Mouse (Mus musculus) heart, adult 18-20 months (tissue): Measurements from ENCODE around the gene Tomm5. TPM values are rescaled to one million over a fixed set of nuclear protein-coding genes. Genes with fewer than 3 reads are reported as not detected.
A peak's percentile ranks its signal among the peaks of the same experiment; 100 is the strongest.
"Not testable (repeated sequence)": the region's sequence is repeated elsewhere in the genome, so short reads cannot be mapped to it uniquely, and the experiment has no call there.

Experiments
- DNase-seq, 2 experiments: peaks; one replicate each; pipeline ENCODE4 v3.0.0; 2021 to 2022; ENCODE audit warnings: mixed read lengths in 1 of 2
- long read RNA-seq, 2 experiments: library from polyadenylated mRNA; stranded (forward); transcript quantifications; one replicate each; pipeline ENCODE4 v2.0.0; 2021
- total RNA-seq, 2 experiments: library from RNA; stranded (reverse); gene quantifications; 2 replicates each; pipeline ENCODE4 v1.2.3; 2021

Tomm5 gene
- 100 to 1,000 TPM; 238 to 281 TPM for total RNA-seq
- long read RNA-seq, experiment 1, transcript Tomm5-204 (2 exons, 639 nt) = major isoform, 211 of 226 reads
- long read RNA-seq, experiment 1, transcript Tomm5-202 (3 exons, 679 nt) = minor isoform, 7 of 226 reads
- long read RNA-seq, experiment 1, partial matches to known transcripts = 0 of 226 reads
- long read RNA-seq, experiment 1, other reads (novel, unspliced or antisense) = 8 of 226 reads
- long read RNA-seq, experiment 2, transcript Tomm5-204 (2 exons, 639 nt) = major isoform, 122 of 131 reads
- long read RNA-seq, experiment 2, transcript Tomm5-202 (3 exons, 679 nt) = minor isoform, 6 of 131 reads
- long read RNA-seq, experiment 2, partial matches to known transcripts = 0 of 131 reads
- long read RNA-seq, experiment 2, other reads (novel, unspliced or antisense) = 3 of 131 reads

- peak; percentile 96 for DNase-seq
Measured at GRCm38 (mm10) chr4:45107601-45108277, at the start of gene Tomm5. Tomm5 (minus strand) TSS chr4:45108114.

GRCm38 (mm10) chr4:45156433-45156832 lies 48.5 kb upstream of the Tomm5 start:
- no peak for DNase-seq

GRCm38 (mm10) chr4:45143005-45143404 lies 35.1 kb upstream of the Tomm5 start:
- no peak for DNase-seq

GRCm38 (mm10) chr4:45142411-45142810 lies 34.5 kb upstream of the Tomm5 start:
- peak; percentile 6 to 7 for DNase-seq

GRCm38 (mm10) chr4:45141835-45142234 lies 33.9 kb upstream of the Tomm5 start:
- peak; percentile 13 to 14 for DNase-seq

GRCm38 (mm10) chr4:45137636-45138035 lies 29.7 kb upstream of the Tomm5 start:
- no peak for DNase-seq

- no peak for DNase-seq
Measured at GRCm38 (mm10) chr4:45134471-45134870, 26.6 kb upstream of the Tomm5 start.

GRCm38 (mm10) chr4:45131021-45131420 lies 23.1 kb upstream of the Tomm5 start:
- no peak for DNase-seq

GRCm38 (mm10) chr4:45121311-45121710 lies 13.4 kb upstream of the Tomm5 start:
- DNase-seq = no peak

- DNase-seq = peak in 1 of 2 experiments; percentile 13
Measured at GRCm38 (mm10) chr4:45108456-45109110, 669 bp upstream of the Tomm5 start.

GRCm38 (mm10) chr4:45107066-45107465 lies 848 bp downstream of the Tomm5 start:
- DNase-seq = peak in 1 of 2 experiments; percentile 20

- no peak for DNase-seq
Measured at GRCm38 (mm10) chr4:45106409-45106808, 1.5 kb downstream of the Tomm5 start.

GRCm38 (mm10) chr4:45097198-45097872 lies 10.6 kb downstream of the Tomm5 start:
- DNase-seq = peak; percentile 48 to 87

GRCm38 (mm10) chr4:45084895-45085290 lies 23.0 kb downstream of the Tomm5 start:
- no peak for DNase-seq

- peak; percentile 95 to 96 for DNase-seq
Measured at GRCm38 (mm10) chr4:45084021-45084894, 23.7 kb downstream of the Tomm5 start, which contains the start of gene Fbxo10. Fbxo10 (minus strand) TSS chr4:45084604.

GRCm38 (mm10) chr4:45083487-45083886 lies 24.4 kb downstream of the Tomm5 start:
- DNase-seq = peak in 1 of 2 experiments; percentile 18

GRCm38 (mm10) chr4:45082951-45083350 lies 25.0 kb downstream of the Tomm5 start:
- no peak for DNase-seq

GRCm38 (mm10) chr4:45081041-45081440 lies 26.9 kb downstream of the Tomm5 start:
- DNase-seq = not testable (repeated sequence)

GRCm38 (mm10) chr4:45073544-45073943 lies 34.4 kb downstream of the Tomm5 start:
- no peak for DNase-seq

GRCm38 (mm10) chr4:45072261-45072973 lies 35.5 kb downstream of the Tomm5 start:
- no peak for DNase-seq
